Mouse (Mus musculus) cerebellum, postnatal 4 days (tissue): ENCODE results near the gene Nfkbib.
A peak's percentile ranks its signal among the peaks of the same experiment; 100 is the strongest.

ENCODE experiments used
- DNase-seq, 2 experiments: peaks; one replicate each; pipeline ENCODE4 v3.0.0; 2022; ENCODE audit warnings: low spot score in 2 of 2, mixed read lengths in 1 of 2

Nfkbib gene

DNA sequence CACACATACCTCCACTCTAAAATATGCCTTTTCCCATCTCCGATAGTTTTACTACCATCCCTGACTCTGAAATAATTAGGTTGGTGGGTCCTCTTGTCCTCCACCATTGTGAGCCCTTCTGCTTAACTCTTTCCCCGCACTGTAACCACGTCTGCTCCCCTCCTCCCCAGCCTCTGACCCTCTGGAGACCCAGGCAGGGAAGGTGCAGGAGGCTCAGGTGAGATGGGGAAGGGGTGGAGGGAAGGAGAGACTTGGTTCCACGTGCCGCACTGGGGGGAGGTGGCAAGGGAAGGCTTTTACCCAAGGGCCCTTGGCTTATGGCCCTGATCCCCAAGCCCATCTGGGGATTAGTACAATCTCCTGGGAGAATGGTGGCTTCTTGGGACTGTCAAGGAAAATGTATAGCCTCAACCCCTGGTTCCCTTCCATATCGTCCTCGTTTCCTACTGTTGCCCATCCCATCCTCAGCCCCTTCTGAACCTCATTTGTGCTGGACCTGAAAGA lies at the start of gene Nfkbib:
Gene Nfkbib (minus strand): TSS at position 51 of the 504 bp plus-strand sequence.
- no peak for DNase-seq

DNA sequence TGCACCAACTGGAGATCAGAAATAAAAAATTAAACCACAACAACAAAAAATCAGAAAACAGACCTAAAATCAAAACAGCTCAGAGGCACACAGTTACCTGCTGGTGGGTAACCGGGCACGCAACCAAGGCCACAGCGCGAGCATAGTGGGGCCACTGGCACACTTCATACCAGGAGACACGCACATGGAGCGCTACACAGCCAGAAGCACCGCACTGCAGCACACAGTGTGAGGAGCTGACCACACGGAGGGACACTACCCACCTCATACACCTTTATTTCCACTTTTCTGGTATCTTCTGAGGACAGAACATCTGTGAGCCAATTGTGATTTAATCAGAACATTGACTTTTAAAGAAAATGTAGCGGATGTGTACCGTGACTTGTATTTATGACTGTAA lies 49.6 kb upstream of the Nfkbib start:
- no peak for DNase-seq

DNA sequence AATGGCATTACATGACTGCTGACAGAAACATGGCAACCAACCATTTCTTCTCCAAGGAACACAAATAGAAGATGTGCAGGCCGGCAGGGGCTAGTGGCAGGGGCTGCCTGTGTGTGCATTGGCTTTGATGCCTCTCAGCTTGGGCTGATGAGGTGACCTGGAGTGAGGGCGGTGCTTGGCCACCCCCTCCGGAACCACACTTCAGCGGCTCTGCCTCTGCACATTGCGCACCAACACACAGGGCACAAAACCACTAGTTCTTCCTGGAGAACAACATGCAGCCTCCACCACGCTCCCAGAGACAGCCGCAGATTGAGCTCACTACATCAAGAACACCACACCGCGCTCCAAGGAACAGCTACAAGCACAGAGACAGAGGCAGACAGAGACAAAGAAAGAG lies 48.9 kb upstream of the Nfkbib start:
- no peak for DNase-seq

DNA sequence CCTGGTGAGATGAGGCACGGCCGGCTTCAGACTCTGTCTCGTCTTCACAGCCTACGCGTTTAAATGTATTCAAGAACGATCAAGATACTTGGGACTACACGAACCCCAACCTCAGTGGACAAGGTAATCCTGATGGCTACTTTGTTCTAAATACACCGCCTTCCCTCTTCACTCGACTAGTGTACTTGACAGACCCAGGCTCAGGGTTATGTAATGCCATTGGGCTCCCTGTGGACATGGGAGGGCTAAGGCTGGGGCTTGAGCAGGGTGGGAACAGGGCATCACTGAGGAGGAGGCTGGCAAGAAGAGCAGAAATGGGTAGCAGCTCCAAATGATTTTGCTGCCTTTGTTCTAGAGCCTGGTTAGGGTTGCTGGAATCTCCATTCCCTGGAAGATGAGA lies 47.9 kb upstream of the Nfkbib start:
- DNase-seq = no peak

DNA sequence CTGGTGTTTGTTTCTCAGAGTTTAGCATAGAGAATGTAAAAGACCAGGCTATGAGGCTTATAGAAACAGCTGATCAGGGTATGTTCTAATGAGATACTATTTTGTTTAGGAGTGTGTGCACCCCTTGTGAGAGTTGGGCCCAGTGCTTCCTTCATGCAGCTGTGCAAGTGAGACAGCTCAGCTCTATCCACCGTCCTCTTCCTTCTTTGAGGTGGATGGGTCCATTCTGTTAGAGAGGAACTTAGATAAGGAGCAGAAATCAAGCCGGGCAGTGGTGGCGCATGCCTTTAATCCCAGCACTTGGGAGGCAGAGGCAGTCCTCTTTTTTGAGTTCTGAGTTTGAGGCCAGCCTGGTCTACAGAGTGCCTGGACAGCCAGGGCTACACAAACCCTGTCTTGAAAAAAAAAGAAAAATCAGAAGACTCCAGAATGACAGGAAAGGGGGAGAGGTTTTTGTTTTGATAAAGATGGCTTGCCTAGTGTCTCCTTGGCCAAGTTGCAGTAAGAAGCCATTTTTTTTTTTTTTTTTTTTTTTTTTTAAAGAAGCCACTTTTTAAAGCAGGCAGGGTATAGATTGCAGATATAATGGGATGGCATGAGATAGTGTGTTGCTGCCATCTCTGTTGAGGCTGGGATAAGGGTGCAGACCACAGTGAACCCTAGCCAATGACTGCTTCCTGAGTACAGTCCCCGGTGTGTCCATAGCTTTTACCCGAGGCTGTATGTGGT lies 47.2 kb upstream of the Nfkbib start:
- DNase-seq = no peak

DNA sequence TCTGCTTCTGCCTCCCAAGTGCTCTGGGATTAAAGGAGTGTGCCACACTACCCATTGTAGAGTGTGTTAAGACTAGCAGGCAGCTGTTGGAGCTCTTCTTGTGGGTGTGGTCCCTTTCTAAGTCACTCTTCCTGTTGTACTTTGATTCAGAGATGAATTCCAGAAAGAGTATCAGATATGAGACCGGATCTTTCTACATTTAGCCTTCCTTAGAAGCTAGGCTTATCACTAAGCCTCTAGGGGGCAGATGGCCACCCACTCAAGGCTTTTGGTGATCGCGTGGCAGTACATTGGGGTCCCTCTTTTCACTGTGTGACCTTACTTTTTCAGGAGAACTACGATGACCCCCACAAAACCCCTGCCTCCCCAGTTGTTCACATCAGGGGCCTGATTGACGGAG lies 45.6 kb upstream of the Nfkbib start:
- DNase-seq = no peak

DNA sequence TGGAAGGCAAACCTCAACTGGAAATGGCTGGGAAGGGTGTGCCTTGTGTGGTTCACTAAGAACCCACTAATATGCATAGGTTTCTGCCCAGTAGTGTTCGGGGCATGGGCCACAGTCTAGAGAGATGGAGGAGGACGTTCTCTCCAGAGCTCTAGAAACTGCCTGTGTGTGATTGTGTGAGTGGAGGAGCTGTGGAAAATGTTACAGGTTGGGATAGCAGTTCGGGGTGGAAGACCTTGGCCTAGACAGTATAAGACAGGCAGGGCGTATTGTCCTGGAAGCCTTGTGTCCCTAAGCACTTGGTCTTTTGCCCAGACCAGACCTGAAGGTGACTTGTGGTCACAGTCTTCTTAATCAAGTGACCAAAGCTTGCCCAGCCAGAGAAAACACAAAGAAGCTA lies 45.1 kb upstream of the Nfkbib start:
- DNase-seq = no peak

DNA sequence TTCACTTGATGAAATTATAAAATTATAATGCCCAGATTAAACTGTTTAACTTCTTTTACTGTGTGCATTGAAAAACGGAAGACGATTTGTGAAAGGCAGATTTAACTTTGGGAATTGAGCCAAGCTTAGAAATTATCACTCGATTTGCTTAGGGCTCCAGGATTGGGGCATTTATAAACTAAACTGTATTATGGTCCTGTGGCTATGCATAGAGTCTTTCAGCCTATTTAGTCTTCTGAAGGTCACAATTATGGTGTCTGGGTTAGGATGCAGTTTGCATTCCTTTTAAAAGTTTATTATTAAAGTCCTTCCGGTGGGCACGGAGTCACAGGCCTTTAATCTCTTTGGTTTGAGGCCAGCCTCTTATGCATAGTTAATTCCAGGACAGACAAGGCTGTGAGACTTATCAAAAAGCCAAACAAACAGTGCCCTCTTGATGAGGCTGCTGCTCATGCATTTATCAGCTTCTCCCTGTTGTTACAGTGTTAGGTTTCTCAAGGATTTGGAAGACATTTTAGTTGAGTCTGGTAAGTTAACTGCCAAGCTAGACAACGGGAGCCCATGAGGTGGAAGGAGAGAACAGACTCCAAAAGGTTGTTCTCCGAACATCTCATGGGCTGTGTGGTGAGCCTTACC lies 44.4 kb upstream of the Nfkbib start:
- no peak for DNase-seq

DNA sequence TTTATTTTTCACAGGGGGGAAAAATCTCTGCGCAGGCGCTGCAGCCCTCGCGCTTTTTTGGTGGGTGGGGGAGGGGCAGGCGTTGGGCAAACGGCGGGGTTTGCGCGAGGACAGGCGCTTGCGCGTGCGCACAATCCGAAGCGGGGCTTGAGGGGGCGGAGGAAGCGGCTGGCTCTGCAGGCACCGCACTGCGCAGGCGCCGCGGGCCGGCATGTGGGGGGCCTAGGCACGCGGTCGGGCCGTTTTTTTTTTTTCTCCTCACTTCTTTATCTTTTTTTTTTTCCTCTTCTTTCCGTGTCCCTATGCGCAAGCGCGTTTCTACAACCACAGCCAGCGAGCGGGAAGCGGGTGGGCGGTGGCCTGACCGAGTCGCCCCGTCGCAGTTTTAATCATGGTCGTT lies 43.9 kb upstream of the Nfkbib start:
- peak; percentile 92 to 96 for DNase-seq

DNA sequence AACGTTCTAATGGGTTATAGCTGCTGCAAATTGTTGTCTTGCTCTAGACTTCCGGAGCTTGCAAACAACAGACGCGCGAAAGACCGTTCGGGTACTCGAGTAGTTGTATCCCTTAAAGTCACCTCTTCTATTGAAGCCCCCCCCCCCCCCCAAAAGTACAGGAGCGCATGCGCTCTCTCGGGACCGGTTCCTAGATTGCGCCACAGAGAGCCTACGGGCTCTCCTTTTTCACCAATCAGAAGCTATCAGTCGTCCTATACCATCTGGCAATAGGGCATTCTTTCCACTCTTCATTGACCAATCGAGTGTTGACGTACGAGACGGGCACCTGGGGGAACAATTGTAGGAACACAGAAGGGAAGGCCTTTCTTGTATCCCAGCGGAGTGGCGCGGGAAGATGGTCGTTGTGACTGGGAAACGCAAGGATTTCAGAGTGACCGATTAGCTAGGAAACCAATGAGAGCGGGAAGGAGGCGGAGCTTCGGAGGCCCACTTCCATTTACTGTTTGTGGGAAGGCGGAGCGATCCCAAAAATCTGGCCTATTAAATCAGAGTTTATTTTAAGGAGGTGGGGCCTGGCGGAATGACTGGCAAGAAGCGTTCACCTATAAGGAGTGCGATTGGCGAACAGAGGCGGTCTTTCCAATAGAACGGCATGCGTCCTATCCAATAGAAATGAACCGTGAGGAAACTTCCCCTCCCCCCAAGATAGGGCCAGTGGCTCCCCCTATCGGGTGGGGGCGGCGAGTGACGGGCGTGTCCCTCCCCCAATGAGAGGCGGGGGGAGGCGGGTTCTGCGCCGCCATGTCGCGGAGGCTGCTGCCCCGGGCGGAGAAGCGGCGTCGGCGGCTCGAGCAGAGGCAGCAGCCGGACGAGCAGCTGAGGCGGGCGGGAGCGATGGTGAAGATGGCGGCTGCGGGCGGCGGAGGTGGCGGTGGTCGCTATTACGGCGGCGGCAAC lies 43.1 kb upstream of the Nfkbib start:
- DNase-seq = peak; percentile 98 to 99

DNA sequence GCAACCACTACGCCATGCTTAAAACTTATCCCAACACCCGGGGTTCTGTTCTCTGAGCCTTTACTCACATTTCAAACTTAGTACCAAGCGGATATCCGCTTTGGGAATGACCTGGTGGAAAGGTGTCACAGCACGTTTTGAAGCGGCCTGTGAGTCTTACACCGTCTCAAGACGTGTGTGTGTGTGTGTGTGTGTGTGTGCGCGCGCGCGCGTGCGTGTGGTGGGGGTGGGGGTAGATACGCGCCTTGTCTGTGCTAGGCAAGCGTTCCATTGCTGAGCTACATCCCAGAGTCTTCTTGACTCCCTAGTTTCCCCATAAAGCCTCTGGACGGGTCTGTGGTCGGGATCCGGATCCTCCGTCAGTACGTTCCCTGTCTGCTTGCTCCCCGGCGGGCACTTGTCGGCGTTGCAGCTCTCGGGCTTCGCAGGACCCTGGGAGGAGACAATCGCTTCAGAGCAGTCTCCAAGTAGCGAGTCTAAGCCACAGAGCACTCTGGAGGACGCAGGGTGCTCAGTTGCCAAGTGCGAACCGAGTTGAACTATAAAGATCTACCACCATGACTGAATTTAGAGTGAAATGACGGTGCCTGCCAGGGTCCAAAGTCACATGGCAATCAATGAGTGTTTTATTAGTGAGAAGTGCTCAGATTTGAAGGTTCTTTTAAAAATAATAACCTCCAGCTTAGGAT lies 42.2 kb upstream of the Nfkbib start:
- peak in 1 of 2 experiments; percentile 61 for DNase-seq

DNA sequence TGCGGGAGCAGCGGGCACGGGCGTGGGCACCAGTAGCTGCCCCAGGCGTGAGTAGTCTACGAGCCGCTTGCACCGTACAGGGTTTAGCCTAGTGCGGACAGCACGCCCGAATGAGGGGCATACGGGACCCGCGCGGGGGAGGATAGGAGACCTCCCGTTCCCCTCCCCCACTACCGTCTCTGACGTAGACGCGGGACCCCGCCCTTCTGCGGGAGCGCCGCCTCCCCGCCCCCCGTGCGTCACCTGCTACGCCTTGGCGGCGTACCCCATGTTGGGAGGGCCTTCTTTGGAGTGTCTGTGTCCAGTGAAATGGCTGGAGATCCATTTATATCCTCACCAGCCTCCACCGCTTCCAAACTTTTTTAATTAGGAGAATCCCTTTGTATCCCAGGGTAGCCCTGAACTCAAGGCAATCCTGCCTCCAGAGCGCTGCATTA lies 41.7 kb upstream of the Nfkbib start:
- peak; percentile 82 to 95 for DNase-seq

DNA sequence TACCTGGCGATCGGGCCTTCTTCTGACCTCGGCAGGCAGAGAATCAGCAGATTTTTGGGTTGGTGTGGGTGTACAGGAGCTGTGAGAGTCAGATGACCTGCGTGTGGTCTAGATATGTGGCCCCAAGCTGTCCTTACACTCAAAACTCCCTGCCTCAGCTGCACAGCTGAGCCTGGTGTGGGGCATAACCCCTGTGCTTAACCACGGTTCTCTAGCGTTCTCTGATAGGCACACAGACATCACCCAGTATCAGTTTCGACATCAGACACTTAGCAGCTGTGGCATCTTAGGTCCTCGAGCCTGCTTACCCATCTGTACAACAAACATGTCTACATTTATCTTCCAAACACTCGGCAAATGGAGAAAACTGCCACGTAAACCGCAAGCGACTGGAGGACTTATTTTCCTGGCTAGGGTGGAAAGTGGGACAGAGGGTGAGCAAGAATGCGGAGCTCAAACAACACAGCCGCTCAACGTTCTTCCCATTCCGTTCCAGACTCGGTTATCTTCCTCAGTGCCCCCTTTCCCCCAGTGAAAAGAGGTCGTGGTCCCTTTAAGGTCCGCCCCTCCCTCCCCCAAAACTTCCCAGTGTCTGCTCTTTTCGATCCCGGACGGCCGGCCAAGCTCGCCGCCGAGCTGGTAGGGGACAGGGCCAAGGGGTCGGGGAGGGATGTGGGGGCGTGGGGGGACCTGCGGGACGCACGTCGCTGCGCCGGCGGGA lies 41.1 kb upstream of the Nfkbib start, which contains the start of gene Hnrnpl:
Gene Hnrnpl (plus strand): TSS at position 321 of the 721 bp plus-strand sequence.
- DNase-seq = no peak

DNA sequence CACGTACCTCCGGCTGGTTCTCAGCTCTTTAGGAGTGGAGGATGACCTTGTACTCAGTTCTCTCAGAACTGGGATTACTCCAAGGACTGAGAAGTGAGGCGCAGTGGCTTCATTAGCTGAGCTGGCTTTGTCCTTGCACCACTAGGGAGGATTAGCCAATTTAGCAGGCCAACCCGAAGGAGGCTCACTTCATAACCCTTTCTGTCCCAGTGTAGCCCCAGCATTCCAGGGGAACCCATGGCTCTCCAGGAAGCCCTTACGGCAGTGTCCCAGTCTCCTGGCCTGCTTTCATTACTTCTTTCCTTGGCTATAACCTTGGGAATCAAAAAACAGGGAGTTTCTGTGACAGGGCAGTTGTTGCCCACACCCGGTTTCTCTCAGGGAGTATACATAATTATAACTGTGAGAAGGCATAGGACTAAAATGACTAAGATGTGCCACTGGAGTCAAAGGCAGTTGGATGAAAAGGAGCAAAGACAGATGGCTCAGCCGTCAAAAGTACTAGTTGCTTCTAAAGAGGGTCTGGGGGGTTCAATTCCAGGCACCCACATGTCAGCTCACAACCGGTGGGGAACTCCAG lies 40.4 kb upstream of the Nfkbib start:
- DNase-seq = no peak

DNA sequence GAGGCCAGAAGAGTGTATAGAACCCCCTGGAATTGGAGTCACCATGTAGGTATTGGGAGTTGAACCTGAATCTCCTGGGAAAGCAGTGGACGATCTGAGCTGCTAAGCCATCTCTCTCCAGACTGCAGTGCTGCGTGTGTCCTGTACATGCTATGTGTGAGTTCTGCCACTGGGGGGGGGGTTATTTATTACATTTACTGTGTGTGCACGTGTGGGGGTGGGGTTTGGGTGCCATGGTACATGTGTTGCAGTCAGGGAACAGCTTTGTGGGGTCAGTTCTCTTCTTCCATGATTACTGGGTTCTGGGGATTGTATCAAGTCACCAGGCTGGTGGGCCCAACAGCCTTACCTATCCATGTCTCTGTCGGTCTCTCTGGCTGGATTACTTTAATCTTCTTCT lies 39.6 kb upstream of the Nfkbib start:
- no peak for DNase-seq

DNA sequence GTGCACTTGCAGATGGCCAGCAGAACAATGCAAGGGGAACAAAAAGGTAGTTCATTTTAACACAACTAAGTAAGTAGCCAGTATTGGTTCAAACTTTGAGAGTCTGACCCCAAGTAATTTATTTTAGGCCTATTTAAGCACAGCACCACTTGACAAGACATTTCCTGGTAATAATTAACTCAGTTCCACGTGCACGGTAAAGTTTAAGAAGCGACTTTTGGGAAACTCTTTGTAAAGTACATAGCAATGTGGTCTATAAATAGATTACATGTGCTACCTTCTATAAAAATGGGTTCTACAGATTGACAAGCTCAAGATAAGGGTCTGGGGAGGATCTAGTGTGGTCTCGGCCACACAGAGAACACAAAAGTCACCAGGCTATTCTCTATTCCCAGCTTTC lies 36.4 kb upstream of the Nfkbib start:
- no peak for DNase-seq

DNA sequence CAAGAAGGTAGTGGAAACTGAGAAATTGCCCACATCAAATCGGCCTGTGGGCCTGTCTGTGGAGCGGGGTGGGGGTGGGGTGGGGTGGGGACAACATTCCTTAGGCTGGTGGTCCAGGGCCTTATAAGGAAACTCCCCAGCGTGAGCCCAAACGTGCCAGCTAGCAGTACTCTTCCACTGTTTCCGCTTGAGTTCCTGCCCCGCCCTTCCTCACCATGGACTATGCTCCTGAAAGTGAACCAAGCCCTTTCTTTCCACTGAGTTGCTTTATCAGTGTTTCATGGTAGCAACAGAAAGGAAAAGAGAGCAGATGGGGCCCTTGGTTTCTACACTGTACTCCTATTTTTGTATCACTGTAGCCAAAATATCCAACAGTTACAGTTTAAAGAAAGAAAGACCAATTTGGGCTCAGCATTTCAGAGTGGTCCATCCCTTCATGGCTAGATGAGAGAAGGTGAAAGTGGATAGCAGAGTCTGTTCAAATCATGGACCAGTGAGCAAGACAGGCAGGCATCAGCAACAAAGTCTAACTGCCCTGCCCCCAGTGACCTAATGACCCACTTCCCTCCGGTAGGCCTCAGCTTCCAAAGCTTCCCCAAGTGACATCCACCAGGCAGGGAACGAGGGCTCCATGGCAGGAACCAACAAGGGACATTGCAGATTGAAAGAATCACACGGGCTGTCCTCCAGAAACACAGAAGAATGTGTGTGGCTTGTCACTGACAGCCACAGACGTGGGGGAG lies 35.7 kb upstream of the Nfkbib start:
- DNase-seq = no peak

DNA sequence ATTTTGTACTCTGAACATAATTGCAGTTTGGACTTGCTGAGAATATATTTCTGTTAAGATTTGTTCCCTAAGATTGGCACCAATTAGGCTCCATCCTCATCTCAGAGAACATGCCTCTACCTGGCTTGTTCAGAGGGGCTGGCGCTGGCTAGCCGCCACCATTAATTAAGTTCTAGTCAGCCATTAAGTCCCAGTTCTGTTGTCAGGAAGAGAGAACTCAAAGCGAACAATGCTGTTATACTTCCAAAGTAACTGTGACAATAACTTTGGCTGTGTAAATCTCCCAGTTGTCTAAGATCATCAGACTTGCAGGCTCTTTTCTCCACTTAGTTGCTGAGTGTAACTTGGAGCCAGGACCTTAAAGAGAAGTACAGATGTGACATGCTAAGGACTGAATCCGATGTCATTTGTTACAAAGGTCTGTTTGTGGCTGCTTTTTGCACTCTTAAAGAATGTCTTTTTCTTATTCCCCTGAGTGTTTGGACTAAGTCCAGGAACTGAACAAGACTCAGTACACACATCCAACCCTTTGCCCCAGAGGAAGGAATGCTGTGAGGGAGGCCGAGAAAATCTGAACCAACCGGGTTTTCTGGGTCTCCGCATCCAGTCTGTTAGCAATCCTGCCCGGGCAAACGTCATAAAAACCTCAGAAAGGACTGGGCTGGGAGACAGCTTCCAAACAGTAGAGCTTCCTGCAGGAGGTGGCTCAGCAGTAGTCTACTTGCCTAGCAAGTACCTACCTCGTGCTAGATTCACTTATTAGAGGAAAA lies 34.8 kb upstream of the Nfkbib start:
- DNase-seq = no peak

DNA sequence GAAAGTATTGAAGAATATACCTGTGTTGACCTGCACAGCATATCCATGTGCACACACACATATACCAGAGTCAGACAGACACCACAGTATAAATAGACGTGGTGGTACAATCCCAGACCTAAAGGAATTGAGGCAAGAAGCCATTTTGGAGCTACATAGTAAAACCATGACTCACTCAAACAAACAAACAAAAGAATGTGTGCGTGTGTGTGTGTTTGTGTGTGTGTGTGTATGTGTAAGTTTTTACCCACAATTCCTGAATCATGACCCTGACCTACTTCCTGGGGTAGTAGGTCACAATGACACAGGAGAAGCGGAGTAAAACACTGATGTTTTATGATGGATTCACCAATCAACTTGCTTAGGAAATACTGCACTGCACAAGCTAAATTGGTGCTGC lies 34.1 kb upstream of the Nfkbib start:
- DNase-seq = no peak
